Mouse (Mus musculus) liver, embryonic 14.5 days (tissue): ENCODE measurements around the gene Osbpl11. TPM values are rescaled to one million over a fixed set of nuclear protein-coding genes. Genes with fewer than 3 reads are reported as not detected.
A peak's percentile ranks its signal among the peaks of the same experiment; 100 is the strongest.
"Not testable (repeated sequence)": the region's sequence is repeated elsewhere in the genome, so short reads cannot be mapped to it uniquely, and the experiment has no call there.

Experiments used
- ATAC-seq: fragments of 200-750 bp; cut with Nextera tagmentation; 2 replicates; pipeline ENCODE4 v1.8.0; 2017; ENCODE audit warnings: moderate number of reproducible peaks, mild to moderate bottlenecking, moderate library complexity; ENCODE audit not compliant: insufficient read depth
- DNase-seq, 3 experiments: peaks; one replicate each; pipeline ENCODE4 v3.0.0-alpha.2; 2012 to 2013; ENCODE audit warnings: low read depth in 3 of 3, low spot score in 3 of 3
- H3K27ac ChIP-seq: fragments of 300-500 bp; sonication (generic); 2 replicates; pipeline ENCODE4 v1.5.1; 2014; ENCODE audit warnings: moderate library complexity, mild to moderate bottlenecking, control low read depth, inconsistent platforms
- H3K27me3 ChIP-seq: fragments of 300-500 bp; sonication (generic); 2 replicates; pipeline ENCODE4 v1.6.1; 2014; ENCODE audit warnings: mild to moderate bottlenecking, low read length, moderate library complexity; ENCODE audit not compliant: control insufficient read depth, insufficient read depth
- H3K36me3 ChIP-seq: fragments of 300-500 bp; sonication (generic); replicated peaks from 2 replicates; pipeline ENCODE4 v1.6.1; 2014; ENCODE audit warnings: low read depth; ENCODE audit not compliant: control insufficient read depth, insufficient read depth
- H3K4me1 ChIP-seq, 2 experiments: fragments of 200-500 bp in 1 of 2; fragments of 300-500 bp in 1 of 2; sonication (generic) in 1 of 2; replicated peaks; 2 replicates each; pipeline ENCODE4 v1.6.1; 2012 to 2014; ENCODE audit warnings: antibody characterized with exemption in 1 of 2, inconsistent platforms in 1 of 2, low read length in 1 of 2; ENCODE audit not compliant: control insufficient read depth in 2 of 2, insufficient read depth in 2 of 2
- H3K4me2 ChIP-seq: fragments of 300-500 bp; sonication (generic); 2 replicates; pipeline ENCODE4 v1.6.1; 2014; ENCODE audit warnings: low read depth, mild to moderate bottlenecking, control low read depth, moderate library complexity
- H3K4me3 ChIP-seq, 2 experiments: fragments of 200-500 bp in 1 of 2; fragments of 300-500 bp in 1 of 2; sonication (generic) in 1 of 2; 2 replicates each; pipeline ENCODE4 v1.5.1; 2012 to 2014; ENCODE audit warnings: low read depth in 2 of 2, low read length in 2 of 2, mild to moderate bottlenecking in 2 of 2, control low read depth in 1 of 2, inconsistent platforms in 1 of 2, moderate library complexity in 1 of 2; ENCODE audit not compliant: insufficient read depth in 1 of 2
- H3K9ac ChIP-seq: fragments of 300-500 bp; sonication (generic); replicated peaks from 2 replicates; pipeline ENCODE4 v1.6.1; 2014; ENCODE audit warnings: mild to moderate bottlenecking, control low read depth, moderate library complexity
- H3K9me3 ChIP-seq: fragments of 300-500 bp; sonication (generic); 2 replicates; pipeline ENCODE4 v1.6.1; 2016; ENCODE audit warnings: low read length, mixed read lengths; ENCODE audit not compliant: control insufficient read depth
- CTCF ChIP-seq: IDR thresholded peaks from 2 replicates; pipeline ENCODE4 v1.5.1; 2016; ENCODE audit warnings: antibody characterized with exemption, low read depth, control low read depth
- EP300 ChIP-seq: IDR thresholded peaks from 2 replicates; pipeline ENCODE4 v1.6.1; 2016; ENCODE audit warnings: antibody characterized with exemption, low read depth
- WGBS: fragments of 180-500 bp; shearing (Covaris S2); extraction: QIAGEN DNeasy Blood & Tissue Kit; methylation state at CpG from one replicate; pipeline ENCODE4 v1.1.7; 2014; ENCODE audit not compliant: insufficient replicate concordance; 5-methylcytosine and 5-hydroxymethylcytosine counted together
- polyA plus RNA-seq, 2 experiments: library from polyadenylated mRNA; depleted of rRNA in 1 of 2; stranded (reverse) in 1 of 2; unstranded in 1 of 2; fragments of >200 nt; fragmentation: Nextera tagmentation in 1 of 2; extraction: Ambion mirVana in 1 of 2; gene quantifications; 2 replicates each; pipeline versions ENCODE4 v1.2.1 to v1.2.3; 2012 to 2014

Osbpl11 gene
- polyA plus RNA-seq, 2 experiments = 3.3 to 4.3 TPM

DNA sequence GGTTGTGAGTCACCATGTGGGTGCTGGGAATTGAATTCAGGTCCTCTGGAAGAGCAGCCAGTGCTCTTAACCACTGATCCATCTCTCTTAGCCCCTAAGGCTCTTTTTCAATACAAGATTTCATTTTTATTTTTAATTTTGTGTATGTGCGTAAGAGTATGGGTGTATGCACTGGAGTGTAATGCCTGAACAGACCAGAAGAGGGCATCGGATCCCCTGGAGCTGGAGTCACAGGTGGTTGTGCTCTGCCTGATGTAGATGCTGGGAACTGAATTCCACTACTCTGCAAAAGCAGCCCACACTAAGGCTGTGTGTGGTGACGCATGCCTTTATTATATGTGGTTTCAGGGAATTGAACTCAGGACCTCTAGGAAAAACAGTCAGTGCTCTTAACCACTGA, 38.7 kb upstream of the Osbpl11 start:
- 67% methylated on average over 3 of the region's 3 CpGs for WGBS
- no peak for TF ChIP-seq EP300
- TF ChIP-seq CTCF = peak; percentile 42; the same call in 1 of the 2 replicates

DNA sequence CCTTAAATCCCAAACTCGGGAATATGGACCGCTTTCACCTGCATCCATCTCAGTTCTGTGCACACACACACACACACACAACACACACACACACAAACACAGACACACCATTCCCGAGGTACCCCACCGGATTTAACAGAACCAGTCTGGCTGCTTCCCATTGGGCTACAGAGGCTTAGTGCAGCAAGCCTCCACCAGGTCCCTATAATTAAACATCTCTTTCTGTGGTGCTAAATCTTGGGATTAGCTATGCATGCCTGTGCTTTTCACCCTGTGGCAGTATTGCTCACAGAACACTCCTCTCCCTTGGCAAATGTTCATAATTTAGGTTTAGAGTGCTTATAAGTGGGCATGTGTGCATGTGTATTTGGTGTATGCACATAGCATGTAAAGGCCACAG, 36.7 kb upstream of the Osbpl11 start:
- Histone ChIP-seq H3K27me3 (no peaks in the 10 kb centered on the region), H3K36me3 (no peaks in the 10 kb centered on the region), H3K4me3 (no peak overlapping the region), H3K4me2 (no peak overlapping the region), H3K9ac (no peak overlapping the region), H3K27ac (no peak overlapping the region), H3K9me3 (no peaks in the 10 kb centered on the region), H3K4me1 (peaks cover 0 to 2% of the 10 kb centered on the region in 2 experiments; a peak in 1 of 4 replicates)
- no peak for DNase-seq
- ATAC-seq = no peak
- WGBS = 54% methylated on average over 4 of the region's 4 CpGs
- TF ChIP-seq CTCF = no peak
- TF ChIP-seq EP300 = no peak

More for the DNA sequence above, 38.7 kb upstream of the Osbpl11 start:
- H3K4me2 ChIP-seq = no peak overlapping the region
- DNase-seq (no peak), ATAC-seq (no peak)
- H3K4me3 ChIP-seq = no peak overlapping the region
- no peak overlapping the region for H3K27ac ChIP-seq
- no peak overlapping the region for H3K9ac ChIP-seq
- H3K4me1 ChIP-seq = no peaks in the 10 kb centered on the region
- H3K27me3 ChIP-seq = no peaks in the 10 kb centered on the region
- H3K36me3 ChIP-seq = no peaks in the 10 kb centered on the region
- no peaks in the 10 kb centered on the region for H3K9me3 ChIP-seq

DNA sequence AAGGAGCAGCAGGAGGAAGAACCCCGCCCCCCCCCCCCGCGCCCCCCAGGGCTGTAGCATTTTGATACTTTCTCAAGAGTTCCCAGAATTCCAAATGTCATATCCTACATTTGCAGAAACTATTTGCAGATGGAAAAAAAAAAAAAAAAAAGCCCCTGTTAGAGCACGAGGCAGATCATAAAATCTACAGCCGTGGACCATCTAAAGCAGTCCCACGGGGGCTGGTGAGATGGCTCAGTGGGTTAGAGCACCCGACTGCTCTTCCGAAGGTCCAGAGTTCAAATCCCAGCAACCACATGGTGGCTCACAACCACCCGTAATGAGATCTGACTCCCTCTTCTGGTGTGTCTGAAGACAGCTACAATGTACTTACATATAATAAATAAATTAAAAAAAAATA, 34.0 kb upstream of the Osbpl11 start:
- DNase-seq, H3K4me1 ChIP-seq, H3K4me3 ChIP-seq, H3K36me3 ChIP-seq, ATAC-seq, H3K9me3 ChIP-seq, H3K27me3 ChIP-seq, H3K4me2 ChIP-seq, H3K27ac ChIP-seq, H3K9ac ChIP-seq: not testable (repeated sequence)
- WGBS = 53% methylated on average over 9 of the region's 9 CpGs

DNA sequence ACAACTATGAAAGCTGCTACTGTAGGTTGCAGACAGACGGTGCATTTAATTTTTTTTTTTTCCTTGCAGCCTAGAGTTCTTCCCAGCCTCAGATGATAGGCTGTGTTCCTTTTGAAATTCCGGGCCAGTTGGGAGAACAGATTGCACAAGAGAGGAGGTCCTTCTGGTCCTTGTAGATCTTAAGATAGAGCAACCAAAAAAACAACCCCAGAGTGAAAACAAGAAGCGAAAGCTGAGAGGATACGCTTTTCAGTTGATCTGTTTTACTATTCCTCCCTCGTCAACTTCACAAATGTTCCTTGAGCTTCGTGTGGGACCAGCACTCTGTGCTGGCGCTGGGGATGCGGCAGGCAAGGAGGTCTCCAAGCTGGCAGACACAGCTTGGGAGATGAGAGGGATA, 33.3 kb upstream of the Osbpl11 start:
- 58% methylated on average over 8 of the region's 8 CpGs for WGBS
- DNase-seq = no peak
- no peak overlapping the region for H3K27ac ChIP-seq
- ATAC-seq = no peak
- H3K4me1 ChIP-seq = peaks cover 0 to 2% of the 10 kb centered on the region in 2 experiments; a peak in 1 of 4 replicates
- no peaks in the 10 kb centered on the region for H3K36me3 ChIP-seq
- H3K27me3 ChIP-seq = no peaks in the 10 kb centered on the region
- H3K4me2 ChIP-seq = no peak overlapping the region
- no peak for TF ChIP-seq CTCF
- no peak for TF ChIP-seq EP300
- no peak overlapping the region for H3K9ac ChIP-seq
- H3K4me3 ChIP-seq = no peak overlapping the region
- H3K9me3 ChIP-seq = no peaks in the 10 kb centered on the region

DNA sequence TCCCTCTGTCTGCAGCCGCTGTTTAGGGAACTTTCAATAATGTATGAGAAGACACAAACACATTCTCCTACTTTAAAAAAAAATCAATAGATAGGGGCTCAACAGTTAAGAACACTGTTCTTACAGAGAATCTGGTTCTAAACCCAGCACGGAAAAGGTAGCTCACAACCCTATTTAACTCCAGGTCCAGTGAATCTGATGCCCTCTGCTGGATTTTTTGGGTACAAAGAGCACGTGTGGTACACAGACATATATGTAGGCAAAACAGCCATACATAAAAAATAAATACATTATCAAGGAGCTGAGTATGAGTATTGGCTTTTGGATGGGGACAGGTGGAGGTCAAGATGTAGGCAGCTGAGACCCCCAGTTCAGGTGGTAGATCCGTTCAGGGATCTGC, 29.9 kb upstream of the Osbpl11 start:
- Histone ChIP-seq H3K4me3 (no peak overlapping the region), H3K27ac (no peak overlapping the region), H3K9ac (no peak overlapping the region), H3K36me3 (no peaks in the 10 kb centered on the region), H3K4me2 (no peak overlapping the region), H3K27me3 (no peaks in the 10 kb centered on the region), H3K4me1 (peaks cover 0 to 2% of the 10 kb centered on the region in 2 experiments; a peak in 1 of 4 replicates), H3K9me3 (no peaks in the 10 kb centered on the region)
- WGBS = 34% methylated on average over 4 of the region's 4 CpGs
- ATAC-seq (no peak), DNase-seq (peak; percentile 10 to 16 (median 14))
- TF ChIP-seq EP300 = no peak
- TF ChIP-seq CTCF = peak; percentile 31; the same call in 1 of the 2 replicates
